Mouse (Mus musculus) frontal cortex, postnatal 25 days (tissue): ENCODE results near the gene Dnah17.

ENCODE experiments used
- DNase-seq, 2 experiments: peaks; one replicate each; pipeline ENCODE4 v3.0.0; 2022; ENCODE audit warnings: low spot score in 2 of 2

Gene Dnah17

DNA sequence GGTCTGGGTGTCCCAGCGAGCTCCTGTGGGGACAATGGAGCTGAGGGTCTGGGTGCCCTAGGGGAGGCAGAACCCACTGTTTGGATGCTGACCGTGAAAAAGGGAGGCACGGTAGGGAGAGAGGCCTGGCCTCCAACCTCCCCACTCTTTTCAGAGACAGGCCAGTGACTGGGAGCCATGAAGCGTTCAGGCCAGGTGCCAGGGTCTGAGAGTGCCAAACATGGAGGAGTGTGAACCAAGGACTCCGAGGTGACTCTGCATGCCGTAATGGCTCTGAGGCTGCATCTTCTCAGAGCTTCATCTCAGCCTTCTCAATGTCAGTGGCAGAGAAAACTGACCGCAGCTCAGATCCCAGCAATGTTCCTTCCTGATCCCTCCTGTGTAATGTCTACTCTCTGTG is 107.0 kb downstream of the Dnah17 start:
- DNase-seq: no peak

DNA sequence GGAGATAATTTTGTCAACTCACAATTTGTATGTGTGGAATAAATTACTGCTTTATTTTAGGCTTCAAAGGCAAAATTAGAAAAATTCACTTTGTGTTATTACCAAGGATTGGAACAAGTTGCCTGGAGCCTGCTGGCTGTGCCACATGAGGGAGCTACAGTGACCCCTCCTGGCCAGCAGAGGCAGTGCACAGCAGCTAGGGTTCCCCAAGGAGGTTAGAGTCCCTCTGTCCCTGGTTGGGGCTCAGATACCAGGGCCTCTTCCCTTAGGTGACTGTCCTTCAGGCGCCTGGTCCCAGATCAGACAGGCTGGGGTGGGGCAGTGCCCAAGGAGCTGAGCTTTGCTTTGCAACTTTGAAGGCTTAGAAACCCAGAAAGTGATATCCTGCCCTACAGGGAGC is 108.6 kb downstream of the Dnah17 start:
- DNase-seq: peak; percentile 61 to 62

DNA sequence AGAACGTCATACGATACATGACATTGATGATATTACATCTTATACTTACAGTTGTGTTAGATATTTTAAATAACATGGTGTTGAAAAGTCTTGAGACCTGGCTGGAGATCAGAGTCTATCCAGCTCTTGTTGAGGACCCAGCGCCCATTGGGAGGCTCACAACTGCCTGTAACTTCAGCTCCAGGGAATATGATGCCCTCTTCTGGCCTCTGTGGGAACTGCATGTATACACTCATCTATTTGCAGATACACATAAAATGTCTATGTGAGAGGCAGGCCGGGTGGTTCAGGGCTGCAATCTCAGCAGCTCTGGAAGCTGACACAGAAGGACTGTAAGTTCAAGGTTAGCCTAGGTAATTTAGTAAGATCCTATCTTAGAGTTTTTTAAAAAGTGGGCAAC is 112.1 kb downstream of the Dnah17 start:
- DNase-seq: no peak

DNA sequence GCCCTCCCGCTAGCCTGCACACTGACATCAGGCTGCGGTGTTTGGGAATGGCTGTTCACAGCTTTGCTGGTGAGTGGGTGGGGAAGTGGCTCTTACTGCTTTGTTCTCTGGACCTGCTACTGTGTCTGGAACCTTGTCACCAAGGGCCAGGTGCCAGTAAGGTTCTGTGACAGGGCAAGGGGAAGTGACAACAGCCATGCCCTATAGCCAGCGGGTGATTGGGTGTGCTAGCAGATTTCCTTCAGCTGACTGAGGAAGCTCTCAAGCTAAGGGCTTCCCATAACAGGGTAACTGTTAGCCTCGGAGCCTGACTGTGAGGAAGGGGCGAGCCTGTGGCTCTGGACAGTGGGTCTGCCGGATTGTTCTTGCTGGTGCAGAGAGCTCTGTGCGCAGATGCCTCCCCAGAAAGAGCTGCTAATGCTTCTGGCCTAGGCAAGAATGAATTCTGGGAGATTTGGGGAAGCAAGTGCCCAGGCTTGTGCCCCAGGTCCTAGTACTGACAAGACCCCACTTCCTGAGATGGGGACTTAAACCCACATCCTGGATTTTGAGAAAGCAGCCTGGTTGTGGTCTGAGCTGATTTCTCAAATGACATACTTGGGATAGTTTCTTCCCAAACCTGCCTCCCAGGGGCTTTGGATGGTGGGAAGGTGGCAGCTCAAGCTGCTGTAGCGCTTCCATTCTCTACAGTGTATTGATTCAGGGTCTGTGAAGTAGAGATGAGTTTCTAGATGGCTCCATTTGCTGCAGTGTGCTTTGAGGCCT is 114.9 kb downstream of the Dnah17 start:
- DNase-seq: no peak

DNA sequence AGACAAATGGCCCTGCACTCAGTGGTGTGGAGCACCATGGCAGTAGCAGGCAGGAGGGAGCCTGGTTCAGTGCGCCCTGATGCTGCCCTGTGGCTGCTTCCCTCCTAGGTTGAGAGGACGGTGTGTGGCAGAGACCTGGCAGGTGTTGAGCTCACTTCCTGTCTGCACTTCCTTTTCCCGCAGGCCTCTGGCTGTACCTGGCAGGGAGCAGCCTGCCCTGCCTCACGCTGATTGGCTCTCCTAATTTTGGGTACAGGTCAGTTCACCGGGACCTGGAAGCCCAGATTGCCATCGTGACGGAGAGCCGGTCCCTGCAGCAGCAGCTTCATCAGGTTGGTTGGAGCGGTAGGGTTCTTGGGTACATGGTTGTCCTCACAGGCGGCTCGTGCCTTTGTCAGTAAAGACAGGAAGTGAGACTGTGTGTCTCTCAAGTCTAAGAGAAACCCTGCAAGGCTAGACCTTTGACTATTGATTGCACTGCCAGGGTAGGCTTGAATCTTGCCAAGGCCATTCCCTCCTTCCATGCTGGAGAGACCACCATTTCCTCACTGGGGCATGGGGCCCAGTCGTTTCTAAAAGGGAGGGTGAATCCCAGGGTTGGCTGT is 115.9 kb downstream of the Dnah17 start:
- no peak for DNase-seq

DNA sequence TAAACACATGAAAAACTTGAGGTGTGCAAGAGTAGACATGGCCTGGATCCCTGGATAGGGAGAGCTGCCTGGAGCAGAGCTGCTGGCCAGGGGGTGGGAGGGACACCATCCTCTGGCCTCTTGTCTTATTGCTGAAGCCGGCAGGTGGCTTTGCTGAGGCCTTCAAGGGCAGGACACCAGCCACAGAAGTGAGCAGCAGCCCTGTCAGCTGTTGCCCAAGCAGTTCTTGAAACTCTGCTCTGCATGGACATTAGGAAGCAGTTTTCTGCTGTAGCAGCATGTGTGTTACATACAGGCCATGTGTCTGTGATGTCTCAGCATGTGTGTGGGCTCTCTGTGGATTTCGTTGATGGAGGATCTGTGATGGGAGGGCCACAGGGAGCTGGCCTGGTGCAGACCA is 117.1 kb downstream of the Dnah17 start:
- no peak for DNase-seq

DNA sequence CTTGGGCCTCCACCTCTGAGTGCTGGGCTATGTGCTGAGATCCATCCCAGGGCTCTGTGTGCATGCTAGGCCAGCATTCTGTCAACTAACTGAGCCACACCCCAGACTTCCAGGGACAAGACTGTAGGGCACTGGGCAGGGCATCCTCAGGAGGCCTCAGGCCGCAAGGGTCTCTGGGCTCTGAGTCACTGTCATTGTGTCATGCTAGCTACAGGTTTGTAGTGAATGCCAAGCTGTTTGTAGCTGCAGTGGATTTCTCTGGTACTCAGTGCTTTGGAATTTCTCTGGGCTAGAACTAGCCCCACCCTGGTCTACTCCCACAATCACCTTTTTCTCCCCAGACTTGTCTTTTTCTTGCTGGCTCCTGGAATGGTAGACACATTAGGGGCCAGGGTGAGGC is 117.8 kb downstream of the Dnah17 start:
- no peak for DNase-seq

DNA sequence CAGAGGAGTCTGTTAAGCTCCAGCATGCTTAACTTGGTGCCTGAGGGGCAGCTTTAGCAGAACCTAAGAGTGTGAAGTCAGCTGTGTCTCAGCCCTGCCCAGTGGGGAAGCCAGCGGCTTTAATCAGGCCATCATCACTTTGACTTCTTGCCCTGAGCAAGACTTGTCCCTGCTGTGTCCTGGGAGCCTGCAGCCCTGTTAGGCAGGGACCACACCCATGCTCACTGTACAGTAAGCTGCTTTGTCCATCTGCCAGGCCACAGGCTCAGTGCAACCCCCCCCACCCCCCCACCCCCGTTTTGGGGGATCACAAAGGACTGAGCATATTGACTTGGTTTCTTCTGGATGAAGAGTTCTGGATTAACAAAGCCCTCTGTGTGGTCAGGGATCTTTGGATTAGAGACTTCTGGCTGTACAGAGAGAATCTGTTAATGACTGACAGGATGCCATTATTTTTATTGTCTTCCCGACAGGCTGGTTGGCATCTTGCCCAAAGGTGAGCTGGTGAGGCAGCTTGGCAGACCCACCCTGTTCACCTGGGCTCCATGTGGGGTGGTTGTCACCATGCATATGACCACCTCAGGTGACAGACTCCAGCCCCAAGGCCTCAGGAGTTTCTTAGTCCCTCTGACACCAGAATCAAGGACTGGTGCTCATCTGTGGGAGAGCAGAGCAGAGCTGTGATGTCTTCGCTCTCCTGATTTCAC is 120.4 kb downstream of the Dnah17 start:
- DNase-seq: no peak

DNA sequence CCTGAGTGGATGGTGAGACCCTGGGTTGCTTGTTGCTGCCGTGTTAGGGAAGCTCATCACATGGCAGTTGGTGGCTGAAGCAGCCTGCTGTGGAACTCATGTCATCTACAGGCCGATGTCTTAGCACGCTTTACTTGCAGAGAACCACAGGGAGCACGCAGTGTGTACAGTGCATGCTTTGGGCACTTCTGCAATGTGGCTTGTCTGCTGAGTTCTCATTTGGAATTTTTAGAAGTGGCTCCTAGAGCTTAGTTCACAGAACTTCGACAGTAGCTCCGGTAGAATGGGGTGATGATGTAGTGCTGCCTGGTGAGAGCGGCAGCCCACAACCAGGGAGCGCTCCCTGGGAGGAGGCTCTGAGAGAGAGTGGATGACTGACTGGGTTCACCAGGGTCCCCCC is 121.6 kb downstream of the Dnah17 start:
- DNase-seq: no peak

DNA sequence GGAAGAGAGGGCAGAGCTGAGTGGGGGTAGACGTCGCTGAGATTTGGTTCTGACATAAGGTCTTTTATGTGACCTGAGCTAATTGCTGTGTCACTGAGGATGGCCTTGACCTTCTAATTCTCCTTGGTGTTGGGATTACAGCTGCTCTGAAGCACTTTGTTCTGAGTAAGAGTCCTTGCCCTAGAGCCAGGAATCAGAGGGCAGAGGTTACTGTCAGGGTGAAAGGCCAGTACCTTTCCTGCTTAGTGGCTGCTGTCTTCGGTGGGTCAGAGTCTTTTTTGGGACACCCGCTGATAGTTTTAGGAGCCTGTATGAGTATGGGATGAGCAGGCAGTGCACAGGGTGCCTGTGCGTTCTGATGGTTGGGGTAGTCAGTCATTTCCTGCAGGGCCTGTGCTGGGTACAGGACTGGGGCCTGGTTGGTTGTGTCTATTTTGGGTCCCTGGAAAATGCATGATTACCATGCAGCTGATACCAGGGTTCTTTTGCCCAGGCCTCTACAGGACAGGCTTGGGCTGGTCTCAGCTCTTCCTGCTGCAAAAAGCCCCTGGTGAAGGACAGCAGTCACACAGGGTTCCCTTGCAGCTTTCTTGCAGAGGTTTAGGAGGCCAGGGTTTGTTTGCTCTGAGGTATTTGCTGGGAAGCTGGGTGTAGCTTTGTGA is 122.2 kb downstream of the Dnah17 start:
- DNase-seq: no peak

DNA sequence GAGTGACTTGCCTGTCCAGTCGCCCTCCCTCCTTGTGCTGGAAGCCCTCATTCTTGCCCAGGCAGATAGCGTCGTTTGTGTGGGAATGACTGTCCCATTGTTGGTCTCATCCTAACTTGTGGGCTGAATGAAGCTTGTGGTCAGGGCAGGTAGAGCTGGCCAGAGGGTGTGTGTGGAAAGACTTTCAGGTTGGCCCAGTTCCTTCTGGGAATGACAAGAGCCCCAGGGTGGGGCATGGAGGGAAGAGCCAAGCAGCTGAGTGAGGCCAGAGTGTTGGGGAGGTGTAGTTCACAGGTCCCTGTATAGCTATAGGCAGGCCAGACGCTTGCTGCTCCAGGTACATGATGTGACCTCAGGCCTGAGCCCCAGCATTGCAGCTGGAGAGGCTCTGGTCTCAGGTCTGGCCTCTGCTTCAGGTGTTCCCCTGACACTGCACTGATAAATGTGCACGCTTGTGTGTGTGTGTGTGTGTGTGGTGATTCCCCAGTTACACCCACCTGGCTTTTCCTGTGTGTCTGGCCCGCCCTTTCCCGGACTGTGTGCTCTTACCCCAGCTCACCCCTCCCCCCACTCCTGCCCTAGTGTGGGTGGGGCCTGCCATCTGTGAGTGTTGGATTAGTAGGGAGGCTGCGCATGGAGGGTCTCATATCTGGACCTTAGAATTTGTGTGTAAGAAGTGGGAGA is 122.8 kb downstream of the Dnah17 start:
- no peak for DNase-seq

DNA sequence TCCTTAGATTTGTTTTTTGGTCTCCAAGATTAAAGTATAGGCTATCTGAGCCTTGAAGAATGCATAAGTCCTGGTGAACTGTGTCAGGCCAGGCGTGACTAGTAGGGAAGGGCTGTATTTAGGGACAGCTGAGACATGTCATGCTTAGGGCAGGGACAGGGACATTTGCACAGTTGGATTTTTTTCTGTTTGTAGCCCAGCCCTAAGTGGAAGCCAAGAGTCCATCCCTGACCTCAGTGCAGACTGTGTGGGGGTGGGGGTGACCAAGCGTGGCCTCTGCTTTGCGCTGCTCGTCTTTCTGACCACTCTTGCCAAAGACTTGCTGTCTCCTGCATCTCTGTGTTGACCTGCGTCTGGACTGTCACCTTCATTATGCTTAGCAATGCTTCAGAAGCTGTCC is 126.2 kb downstream of the Dnah17 start:
- no peak for DNase-seq

DNA sequence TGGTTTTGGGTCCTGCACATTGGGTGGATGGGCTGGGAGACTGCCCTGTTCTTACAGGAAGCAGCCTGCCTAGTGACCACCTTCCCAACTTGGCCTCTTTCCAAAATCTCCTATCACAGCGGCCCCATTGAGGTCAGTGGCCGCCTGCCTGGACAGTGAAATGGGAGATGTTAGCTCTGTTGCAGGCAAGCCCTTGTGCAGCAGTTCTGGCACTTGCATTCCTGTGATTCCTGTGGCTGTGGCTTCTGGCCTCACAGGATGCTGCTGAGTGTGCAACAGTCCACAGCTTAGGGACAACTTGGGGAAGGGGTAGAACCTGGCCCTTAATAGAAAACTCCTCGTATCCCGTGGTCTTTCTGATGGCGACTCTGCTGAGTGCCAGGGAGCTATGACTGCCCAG is 126.7 kb downstream of the Dnah17 start:
- DNase-seq: no peak

DNA sequence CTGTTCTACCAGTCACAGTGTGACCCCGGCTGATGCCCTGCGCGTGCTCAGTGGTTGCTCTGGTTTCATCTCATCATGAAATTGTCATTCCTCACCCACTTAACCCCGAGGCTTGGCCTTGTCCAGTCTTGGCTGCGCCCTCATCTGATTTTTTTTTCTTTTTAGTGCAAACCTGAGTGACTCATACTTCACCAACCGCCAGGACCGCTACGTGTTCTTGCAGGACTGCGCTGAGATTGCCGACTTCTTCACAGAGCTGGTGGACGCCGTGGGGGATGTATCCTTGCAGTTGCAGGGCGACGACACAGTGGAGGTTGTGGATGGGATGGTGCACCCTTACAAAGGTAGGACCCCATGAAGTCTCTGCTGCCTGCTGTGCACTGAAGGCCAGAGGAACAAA is 127.3 kb downstream of the Dnah17 start:
- DNase-seq: no peak

DNA sequence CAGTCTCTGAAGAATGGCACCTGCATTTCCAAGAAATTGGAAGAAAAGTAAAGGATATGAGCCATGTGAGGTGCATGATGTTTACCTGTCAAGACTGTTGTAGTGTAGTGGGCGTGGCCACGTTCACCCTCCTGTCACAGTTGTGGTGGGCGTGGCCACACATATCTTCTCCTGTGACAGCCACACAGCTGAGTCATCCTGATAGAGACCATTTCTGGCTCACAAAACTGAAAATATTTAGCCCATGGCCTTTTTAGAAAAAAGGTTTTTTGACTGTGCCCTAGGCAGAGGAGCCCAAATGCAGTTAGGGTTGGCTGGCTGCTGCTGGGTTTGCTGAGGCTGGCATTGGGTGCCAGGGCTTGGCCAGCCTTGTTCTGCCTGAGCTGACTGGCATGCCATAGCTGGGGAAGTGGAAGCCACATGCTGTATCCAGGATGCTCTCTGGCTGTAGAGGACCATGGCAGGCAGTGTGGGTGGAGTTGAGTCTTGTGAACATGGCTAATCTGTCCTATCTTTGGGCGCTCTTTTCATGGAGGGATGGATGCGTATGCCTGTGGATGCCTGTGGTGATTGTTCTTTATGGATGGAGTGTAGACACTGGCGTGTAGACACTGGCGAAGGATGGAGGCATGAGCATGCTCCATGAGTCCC is 129.7 kb downstream of the Dnah17 start:
- DNase-seq: no peak

DNA sequence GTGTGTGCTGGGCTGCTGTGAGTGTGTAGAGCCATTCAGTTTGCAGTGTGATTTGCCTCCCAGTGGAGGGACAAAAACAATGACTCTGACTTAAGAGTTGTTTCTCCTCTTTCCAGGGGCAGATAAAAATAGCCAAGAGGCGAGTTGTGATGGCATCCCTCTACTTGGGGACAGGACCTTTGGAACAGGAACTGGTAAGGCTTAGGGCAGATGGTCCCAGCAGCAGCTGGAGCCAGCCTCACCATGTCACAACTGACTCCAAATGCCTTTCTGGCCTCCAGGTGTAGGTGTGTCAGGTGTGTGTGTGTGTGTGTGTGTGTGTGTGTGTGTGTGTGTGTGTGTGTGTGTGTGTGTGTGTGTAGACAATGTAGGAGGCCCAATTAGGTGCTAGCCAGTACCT is 130.4 kb downstream of the Dnah17 start:
- no peak for DNase-seq

DNA sequence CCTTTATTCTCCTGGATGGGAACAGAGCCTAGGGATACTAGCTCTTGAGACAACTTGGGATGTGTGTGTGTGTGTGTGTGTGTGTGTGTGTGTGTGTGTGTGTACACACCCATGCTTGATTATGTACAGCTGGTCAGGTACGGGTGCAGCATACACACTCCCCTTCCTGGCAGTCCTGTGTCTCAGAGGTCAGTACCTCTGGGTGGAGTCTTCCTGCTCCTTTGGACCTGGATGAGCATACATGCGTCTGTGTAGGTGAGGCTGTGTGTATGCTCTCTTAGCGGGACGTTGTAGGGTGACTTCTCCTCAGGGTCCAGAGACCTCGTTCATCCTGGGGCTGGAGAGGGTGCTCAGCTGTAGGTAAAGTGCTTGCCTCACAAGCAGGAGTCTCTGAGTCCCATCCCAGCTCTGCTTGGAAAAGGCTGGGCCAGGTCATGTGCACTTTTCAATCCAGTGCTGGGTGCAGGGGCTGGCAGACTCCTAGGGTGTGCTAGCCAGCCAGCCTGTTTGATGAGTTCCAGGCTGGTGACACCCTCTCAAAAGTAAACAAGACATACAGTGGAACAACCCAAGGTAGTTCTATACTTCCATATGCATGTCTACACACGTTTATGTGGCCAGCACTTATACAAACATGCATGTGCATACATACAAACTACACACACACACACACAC is 131.0 kb downstream of the Dnah17 start:
- DNase-seq: no peak

DNA sequence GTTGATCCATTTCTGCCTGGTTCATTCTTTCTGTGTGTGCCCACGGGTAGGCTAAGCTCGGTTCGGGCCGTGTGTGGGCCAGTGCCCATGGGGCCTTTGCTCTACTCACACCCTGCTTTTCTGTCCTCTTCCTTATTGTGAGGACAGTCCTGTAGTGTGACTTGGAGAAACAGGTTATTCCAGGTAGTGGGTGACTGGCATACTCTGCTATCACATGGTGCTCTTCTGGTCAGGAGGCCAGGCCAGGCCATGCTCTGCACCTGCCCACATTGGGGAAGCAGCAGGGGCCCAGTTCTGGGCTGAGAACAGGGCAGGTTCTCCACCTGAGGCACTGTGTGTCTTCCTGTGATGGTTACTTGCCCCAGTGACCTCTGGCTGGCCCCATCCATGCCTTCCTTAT is 132.1 kb downstream of the Dnah17 start:
- no peak for DNase-seq

DNA sequence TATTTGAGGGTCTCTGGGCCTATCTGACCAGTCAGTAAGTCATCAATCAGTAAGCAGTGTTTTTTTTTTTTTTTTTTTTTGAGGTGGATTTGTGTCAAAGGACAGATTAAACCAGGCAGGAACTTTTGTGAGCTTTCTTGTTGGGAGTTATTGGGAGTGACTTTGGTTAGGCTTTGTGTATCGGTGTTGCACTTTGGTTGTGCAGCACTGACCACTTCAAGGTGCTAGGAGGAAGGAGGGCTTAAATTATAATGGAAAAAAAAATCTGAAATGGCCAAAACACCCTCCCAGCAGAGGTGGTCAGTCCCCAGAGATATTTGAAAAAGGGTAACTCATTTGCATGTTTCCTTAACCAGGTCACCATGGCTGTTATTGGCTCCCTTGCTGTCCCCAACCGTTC is 133.3 kb downstream of the Dnah17 start:
- no peak for DNase-seq

DNA sequence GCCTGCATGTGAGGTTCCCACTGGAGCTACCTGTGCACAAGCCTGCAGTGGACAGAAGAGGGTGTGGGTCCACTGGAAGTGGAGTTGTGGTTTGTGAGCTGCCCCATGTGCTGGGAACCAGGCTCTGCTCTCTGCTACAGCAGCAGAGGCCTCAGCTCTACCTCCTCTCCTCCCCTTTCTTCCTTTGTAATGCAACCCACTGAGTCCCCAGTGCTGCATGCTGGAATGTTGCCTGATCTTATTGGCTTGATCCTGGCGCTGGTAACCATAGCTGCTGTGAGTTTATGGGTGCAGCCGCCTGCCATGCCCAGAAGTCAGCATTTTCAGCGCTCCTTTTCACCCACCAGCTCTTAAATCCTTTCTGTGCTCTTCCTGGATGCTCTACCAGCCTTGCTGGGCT is 134.4 kb downstream of the Dnah17 start:
- no peak for DNase-seq

DNA sequence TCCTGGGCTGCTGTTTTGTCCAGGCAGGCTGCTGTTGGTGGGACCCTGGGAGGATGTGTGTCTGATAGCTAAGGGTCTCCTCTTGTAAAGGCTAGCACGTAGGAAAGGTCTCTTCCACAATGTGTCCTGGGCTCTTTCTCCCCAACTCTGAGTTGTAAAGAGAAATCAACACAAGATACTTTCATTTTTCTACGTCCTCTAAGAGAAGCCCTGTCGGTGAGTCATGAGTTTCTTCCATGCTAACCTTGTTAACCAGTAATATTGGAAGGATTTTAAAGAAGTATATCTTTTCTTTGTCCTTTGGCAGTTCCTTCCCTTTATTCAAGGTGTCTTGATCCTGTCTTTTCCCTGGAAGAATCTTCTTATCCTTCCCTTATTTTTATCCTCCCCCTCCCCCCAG is 134.8 kb downstream of the Dnah17 start:
- DNase-seq: no peak
